Mouse (Mus musculus) forebrain, embryonic 11.5 days (tissue): ENCODE data around the gene Ces2f. TPM values are rescaled to one million over a fixed set of nuclear protein-coding genes. Genes with fewer than 3 reads are reported as not detected.

Experiments
- polyA plus RNA-seq: library from polyadenylated mRNA; unstranded; fragments of >200 nt; fragmentation: Nextera tagmentation; extraction: Ambion mirVana; gene quantifications from 2 replicates; pipeline ENCODE4 v1.2.1, GENCODE M21; 2014

Gene Ces2f
- polyA plus RNA-seq, 1 experiment from 2014 or later = not detected

Other genes starting within 250 kb of the Ces2f start
- gene Ces2a, start 213.4 kb upstream of the Ces2f start, polyA plus RNA-seq = not detected in 2 replicates
- 0.31 TPM in 1 of 2 replicates, not detected in the other for gene Ces2b, start 115.8 kb upstream of the Ces2f start, polyA plus RNA-seq
- gene Ces2c, start 100.3 kb upstream of the Ces2f start, polyA plus RNA-seq = not detected in 2 replicates
- gene Ces2e, start 21.1 kb upstream of the Ces2f start, polyA plus RNA-seq = not detected in 2 replicates
- not detected in 2 replicates for gene Ces2g, start 14.4 kb downstream of the Ces2f start, polyA plus RNA-seq
- not detected in 2 replicates for gene Ces2h, start 53.5 kb downstream of the Ces2f start, polyA plus RNA-seq
- not detected in 2 replicates for gene Ces3a, start 101.2 kb downstream of the Ces2f start, polyA plus RNA-seq
- not detected in 2 replicates for gene Ces3b, start 136.4 kb downstream of the Ces2f start, polyA plus RNA-seq
- gene Ces4a, start 184.4 kb downstream of the Ces2f start, polyA plus RNA-seq = not detected in 2 replicates
- gene Cbfb, start 223.3 kb downstream of the Ces2f start, polyA plus RNA-seq = 63.3 and 67.9 TPM in 2 replicates